Mouse (Mus musculus) heart, adult 2 months (tissue): ENCODE measurements at regions not wholly inside any gene's neighbourhood (a gene's known extent, or its start where the extent isn't known, plus 50 kb on each side); places are given as distances from the start of the nearest gene placed in this dataset.

ENCODE experiments used
- CTCF ChIP-seq: fragments of 200-600 bp; IDR thresholded peaks from 2 replicates; pipeline ENCODE4 v1.8.1; 2022; ENCODE audit warnings: antibody characterized with exemption, mild to moderate bottlenecking, moderate library complexity
- POLR2A ChIP-seq: fragments of 200-500 bp; IDR thresholded peaks from 2 replicates; pipeline ENCODE4 v1.6.1; 2011; ENCODE audit warnings: mild to moderate bottlenecking, low read depth, low read length, control low read depth; ENCODE audit not compliant: insufficient read depth

GRCm38 (mm10) chr13:47413261-47413660, 290.8 kb downstream of the Rnf144b start:
- no peak for TF ChIP-seq POLR2A
- no peak for TF ChIP-seq CTCF
